Mouse (Mus musculus) kidney, postnatal 0 days (tissue): Measurements from ENCODE around the gene Edem3. TPM values are rescaled to one million over a fixed set of nuclear protein-coding genes. Genes with fewer than 3 reads are reported as not detected.
"Not testable (repeated sequence)": the region's sequence is repeated elsewhere in the genome, so short reads cannot be mapped to it uniquely, and the experiment has no call there.

Experiments
- ATAC-seq: fragments of 200-750 bp; cut with Nextera tagmentation; replicated peaks from 2 replicates; pipeline ENCODE4 v1.8.0; 2017; ENCODE audit warnings: low read depth, moderate number of reproducible peaks, moderate TSS enrichment, moderate library complexity; ENCODE audit not compliant: low FRiP score
- DNase-seq: peaks from one replicate; pipeline ENCODE4 v3.0.0-alpha.2; 2016; ENCODE audit warnings: low spot score
- H3K27ac ChIP-seq: fragments of 300-500 bp; sonication (generic); 2 replicates; pipeline ENCODE4 v1.5.1; 2014; ENCODE audit warnings: mild to moderate bottlenecking
- H3K27me3 ChIP-seq: fragments of 300-500 bp; sonication (generic); 2 replicates; pipeline ENCODE4 v1.6.1; 2014; ENCODE audit warnings: low read length, mixed read lengths; ENCODE audit not compliant: insufficient read depth
- H3K36me3 ChIP-seq: fragments of 300-500 bp; sonication (generic); 2 replicates; pipeline ENCODE4 v1.6.1; 2014; ENCODE audit warnings: low read length, mixed read lengths; ENCODE audit not compliant: insufficient read depth
- H3K4me1 ChIP-seq: fragments of 300-500 bp; sonication (generic); replicated peaks from 2 replicates; pipeline ENCODE4 v1.6.1; 2014; ENCODE audit warnings: antibody characterized with exemption, low read length, mixed read lengths; ENCODE audit not compliant: insufficient read depth
- H3K4me2 ChIP-seq: fragments of 300-500 bp; sonication (generic); 2 replicates; pipeline ENCODE4 v1.6.1; 2014; ENCODE audit warnings: mild to moderate bottlenecking, low read length, moderate library complexity, mixed read lengths
- H3K4me3 ChIP-seq: fragments of 300-500 bp; sonication (generic); replicated peaks from 2 replicates; pipeline ENCODE4 v1.5.1; 2014; ENCODE audit warnings: low read depth, low read length
- H3K9ac ChIP-seq: fragments of 300-500 bp; sonication (generic); 2 replicates; pipeline ENCODE4 v1.6.1; 2014; ENCODE audit warnings: low read depth, low read length
- H3K9me3 ChIP-seq: fragments of 300-500 bp; sonication (generic); replicated peaks from 2 replicates; pipeline ENCODE4 v1.6.1; 2016; ENCODE audit warnings: low read length, inconsistent platforms, mixed read lengths
- CTCF ChIP-seq: IDR thresholded peaks from 2 replicates; pipeline ENCODE4 v1.5.1; 2016; ENCODE audit warnings: antibody characterized with exemption, low read depth, mild to moderate bottlenecking, moderate library complexity
- WGBS: fragments of 180-500 bp; shearing (Covaris S2); extraction: QIAGEN DNeasy Blood & Tissue Kit; methylation state at CpG from one replicate; pipeline ENCODE4 v1.1.7; 2014; 5-methylcytosine and 5-hydroxymethylcytosine counted together
- polyA plus RNA-seq: library from polyadenylated mRNA; unstranded; fragments of >200 nt; fragmentation: Nextera tagmentation; extraction: Ambion mirVana; gene quantifications from 2 replicates; pipeline ENCODE4 v1.2.1, GENCODE M21; 2015

Gene Edem3
- polyA plus RNA-seq, 1 experiment from 2014 or later, result 11.7 TPM

DNA sequence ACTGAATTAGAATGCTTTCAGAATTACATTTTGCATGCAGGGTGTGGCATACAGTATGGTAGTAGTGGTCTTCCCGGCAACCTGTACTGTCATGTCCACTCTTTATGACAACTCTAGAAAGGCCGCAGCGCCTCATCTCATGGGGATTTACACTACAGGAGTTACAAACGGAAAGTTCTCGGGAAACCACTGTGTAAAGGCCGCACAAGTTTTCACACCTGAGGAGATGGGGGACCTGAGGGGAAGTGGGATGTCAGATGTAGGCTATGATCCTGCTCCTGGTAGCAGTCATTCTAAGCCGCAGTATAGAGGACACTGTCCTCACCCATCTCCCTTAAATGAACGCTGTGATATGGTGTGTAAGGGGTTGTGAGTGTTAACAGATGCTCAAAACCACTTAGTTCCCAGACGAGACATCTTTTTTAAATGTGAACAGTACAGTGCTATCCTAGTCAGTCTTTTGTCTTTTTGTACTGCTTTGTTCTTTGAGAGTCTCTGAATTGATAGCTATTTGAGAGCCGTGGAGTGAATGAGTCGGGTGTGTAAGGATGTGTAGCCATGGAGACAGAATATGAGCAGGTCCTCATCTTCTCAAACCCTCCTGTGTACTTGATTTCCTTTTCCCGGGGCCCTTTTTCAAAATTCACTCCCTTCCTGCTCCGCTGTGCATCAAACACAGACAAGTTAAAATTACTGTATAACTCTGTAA is 57.0 kb downstream of the Edem3 start:
- no peaks in the 10 kb centered on the region for H3K4me1 ChIP-seq
- H3K4me3 ChIP-seq, result no peak overlapping the region
- WGBS, result 92% methylated on average over 13 of the region's 13 CpGs
- H3K4me2 ChIP-seq, result no peak overlapping the region
- peaks cover 28% of the 10 kb centered on the region for H3K36me3 ChIP-seq
- no peaks in the 10 kb centered on the region for H3K27me3 ChIP-seq
- no peak for TF ChIP-seq CTCF
- DNase-seq, result no peak
- no peak overlapping the region for H3K27ac ChIP-seq
- H3K9me3 ChIP-seq, result no peaks in the 10 kb centered on the region
- H3K9ac ChIP-seq, result no peak overlapping the region
- ATAC-seq, result no peak

DNA sequence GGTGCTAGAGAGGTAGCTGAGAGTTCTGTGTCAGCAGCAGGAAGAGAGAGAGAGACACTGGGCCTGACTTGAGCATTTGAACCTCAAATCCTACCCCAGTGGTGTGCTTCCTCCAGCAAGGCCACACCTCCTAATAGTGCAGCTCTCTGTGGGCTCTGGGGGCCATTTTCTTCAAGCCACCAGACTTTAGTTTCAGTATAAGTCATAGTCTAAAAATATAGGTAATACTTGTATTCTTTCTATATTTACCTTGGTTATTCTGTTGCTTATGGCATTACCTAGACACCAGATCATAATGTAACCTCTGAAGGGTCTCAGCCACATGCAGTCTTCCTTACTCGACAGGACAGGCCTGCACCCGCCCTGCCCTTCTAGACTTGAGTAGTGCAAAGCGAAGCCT is 60.9 kb downstream of the Edem3 start:
- Histone ChIP-seq H3K36me3 (peaks cover 20% of the 10 kb centered on the region), H3K27ac (no peak overlapping the region), H3K9me3 (no peaks in the 10 kb centered on the region), H3K4me1 (no peaks in the 10 kb centered on the region), H3K27me3 (no peaks in the 10 kb centered on the region), H3K4me2 (no peak overlapping the region), H3K9ac (no peak overlapping the region), H3K4me3 (no peak overlapping the region)
- no peak for ATAC-seq
- no peak for TF ChIP-seq CTCF
- WGBS, result 94% methylated on average over 3 of the region's 3 CpGs
- DNase-seq, result no peak

DNA sequence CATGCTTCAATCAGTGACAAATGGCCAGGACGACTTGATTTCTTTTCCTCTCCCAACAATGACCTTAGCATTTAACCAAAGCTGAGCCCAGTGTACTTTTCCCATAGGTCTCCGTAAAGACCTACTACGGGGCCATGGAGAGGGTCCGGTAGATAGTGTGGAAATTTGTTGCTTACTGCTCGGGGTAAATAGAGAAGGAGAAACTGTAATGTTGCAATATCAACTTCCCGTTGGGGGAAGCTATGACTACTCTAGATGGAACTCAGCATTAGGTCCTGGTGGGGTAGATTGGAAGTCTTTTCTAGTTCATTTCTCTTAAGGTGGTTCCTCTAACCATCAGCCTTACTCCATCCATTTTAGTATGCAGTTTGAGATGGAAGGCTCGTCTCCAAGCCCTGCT is 64.0 kb downstream of the Edem3 start:
- ATAC-seq (no peak), DNase-seq (no peak)
- Histone ChIP-seq H3K4me3 (no peak overlapping the region), H3K36me3 (peaks cover 8% of the 10 kb centered on the region), H3K9me3 (no peaks in the 10 kb centered on the region), H3K4me1 (0 out of 2 replicates have a peak, but pooled peaks cover 3% of the 10 kb centered on the region), H3K27me3 (no peaks in the 10 kb centered on the region), H3K9ac (no peak overlapping the region), H3K4me2 (no peak overlapping the region), H3K27ac (no peak overlapping the region)
- WGBS, result 88% methylated on average over 7 of the region's 7 CpGs
- TF ChIP-seq CTCF, result no peak

DNA sequence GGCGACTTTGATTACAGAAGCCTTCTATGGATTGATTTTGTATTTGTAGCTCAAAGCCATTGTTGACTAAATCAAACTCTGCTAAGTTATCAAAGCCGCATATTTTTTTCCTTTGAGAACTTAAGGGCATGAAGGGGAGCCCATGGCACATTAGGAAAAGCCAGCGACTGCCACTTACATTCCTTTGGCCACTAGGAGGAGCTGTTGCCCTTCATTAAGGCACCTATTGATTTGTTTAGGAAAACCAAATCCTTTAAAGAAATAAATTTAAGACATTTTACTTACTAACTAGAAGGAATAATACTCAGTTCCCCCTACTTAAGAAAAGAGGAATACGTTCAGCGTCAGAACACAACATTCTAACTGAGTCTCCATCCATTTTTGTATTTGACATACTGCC is 65.3 kb downstream of the Edem3 start:
- peak; percentile 93 for DNase-seq
- no peaks in the 10 kb centered on the region for H3K9me3 ChIP-seq
- no peak overlapping the region for H3K4me2 ChIP-seq
- no peak overlapping the region for H3K4me3 ChIP-seq
- TF ChIP-seq CTCF, result peak; percentile 90
- peaks cover 8% of the 10 kb centered on the region for H3K36me3 ChIP-seq
- H3K27me3 ChIP-seq, result no peaks in the 10 kb centered on the region
- ATAC-seq, result no peak
- H3K4me1 ChIP-seq, result 0 out of 2 replicates have a peak, but pooled peaks cover 3% of the 10 kb centered on the region
- H3K27ac ChIP-seq, result no peak overlapping the region
- 27% methylated on average over 5 of the region's 5 CpGs for WGBS
- H3K9ac ChIP-seq, result no peak overlapping the region

DNA sequence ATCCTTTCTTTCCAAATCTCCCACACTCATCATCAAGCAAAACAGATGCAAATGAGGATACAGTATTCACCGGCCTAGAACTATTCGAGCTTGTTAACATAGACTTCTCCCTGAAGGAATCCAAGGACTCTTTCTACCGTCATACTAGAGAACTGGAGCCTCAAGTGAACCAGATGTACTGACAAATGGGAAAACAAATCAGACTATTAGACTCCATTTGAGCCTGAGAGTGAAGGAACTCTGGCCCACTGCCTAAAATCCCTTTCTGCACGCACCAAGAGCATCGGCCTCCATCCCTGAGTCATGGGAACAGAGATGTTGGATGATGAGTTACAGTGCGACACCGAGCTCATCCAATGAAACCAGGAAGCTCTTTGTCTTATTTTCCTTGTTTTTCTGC is 69.9 kb downstream of the Edem3 start:
- ATAC-seq, result no peak

DNA sequence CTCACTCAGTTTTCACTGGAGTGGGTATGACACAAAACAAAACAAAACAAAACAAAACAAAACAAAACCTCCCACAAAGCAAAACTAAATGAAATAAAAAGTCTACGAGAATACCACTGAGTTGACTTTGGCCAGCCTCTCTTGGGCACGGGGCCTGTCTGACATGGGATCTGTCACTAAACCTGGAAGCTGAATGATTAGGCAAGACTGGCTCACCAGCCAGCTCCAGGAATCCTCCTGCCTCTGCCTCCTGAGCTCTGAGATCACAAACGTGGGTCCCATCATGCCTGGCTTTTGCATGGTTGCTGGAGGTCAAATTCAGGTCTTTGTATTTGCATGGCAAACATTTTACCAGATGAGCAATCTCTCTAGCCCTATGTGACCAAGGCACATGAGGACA is 76.6 kb downstream of the Edem3 start:
- Histone ChIP-seq H3K9me3 (no peaks in the 10 kb centered on the region), H3K36me3 (no peaks in the 10 kb centered on the region), H3K9ac (no peak overlapping the region), H3K4me3 (no peak overlapping the region), H3K27ac (no peak overlapping the region), H3K4me1 (no peaks in the 10 kb centered on the region), H3K4me2 (no peak overlapping the region), H3K27me3 (no peaks in the 10 kb centered on the region)
- no peak for DNase-seq
- TF ChIP-seq CTCF, result no peak
- no peak for ATAC-seq
- 85% methylated on average over 3 of the region's 3 CpGs for WGBS

More for the DNA sequence above, 69.9 kb downstream of the Edem3 start:
- Histone ChIP-seq H3K36me3 (no peaks in the 10 kb centered on the region), H3K4me3 (no peak overlapping the region), H3K9me3 (no peaks in the 10 kb centered on the region), H3K9ac (no peak overlapping the region), H3K27ac (no peak overlapping the region), H3K4me2 (no peak overlapping the region), H3K4me1 (0 out of 2 replicates have a peak, but pooled peaks cover 3% of the 10 kb centered on the region), H3K27me3 (no peaks in the 10 kb centered on the region)
- no peak for TF ChIP-seq CTCF
- DNase-seq, result no peak
- 74% methylated on average over 7 of the region's 7 CpGs for WGBS

DNA sequence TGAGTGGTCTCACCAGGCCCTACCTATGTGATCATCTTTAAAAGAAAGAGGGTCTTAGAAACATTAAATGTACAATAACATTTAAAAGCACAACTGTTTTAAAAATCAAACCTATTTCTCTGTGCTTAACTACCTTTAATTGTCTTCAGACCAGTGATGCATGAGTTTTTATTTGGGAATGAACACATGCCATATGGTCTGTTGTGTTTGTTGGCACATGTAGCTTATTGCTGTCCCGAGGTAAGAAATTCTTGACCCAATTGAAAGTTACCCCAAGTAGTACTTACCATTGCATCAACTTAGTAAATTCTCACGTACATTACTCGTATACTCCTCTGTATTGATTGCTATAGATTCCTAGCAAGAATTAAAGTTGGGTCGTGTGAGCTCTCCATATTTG is 80.1 kb downstream of the Edem3 start:
- Histone ChIP-seq H3K27ac (no peak overlapping the region), H3K36me3 (no peaks in the 10 kb centered on the region), H3K9me3 (no peaks in the 10 kb centered on the region), H3K4me2 (no peak overlapping the region), H3K4me1 (no peaks in the 10 kb centered on the region), H3K4me3 (no peak overlapping the region), H3K27me3 (no peaks in the 10 kb centered on the region), H3K9ac (no peak overlapping the region)
- no peak for DNase-seq
- WGBS, result 86% methylated on average over 4 of the region's 4 CpGs
- no peak for TF ChIP-seq CTCF
- ATAC-seq, result no peak

DNA sequence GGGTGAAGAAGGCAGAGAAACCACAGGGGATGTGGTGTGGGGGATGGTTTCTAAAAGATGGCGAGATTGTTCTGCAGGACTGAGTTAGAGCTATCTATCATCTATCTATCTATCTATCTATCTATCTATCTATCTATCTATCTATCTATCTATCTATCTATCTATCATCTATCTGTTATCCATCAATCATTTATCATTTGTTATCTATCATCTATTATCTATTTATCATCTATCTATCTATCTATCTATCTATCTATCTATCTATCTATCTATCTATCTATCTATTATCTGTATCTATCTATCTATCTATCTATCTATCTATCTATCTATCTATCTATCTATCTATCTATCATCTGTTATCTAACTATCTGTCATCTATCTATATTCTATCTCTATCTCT is 85.2 kb downstream of the Edem3 start:
- WGBS, result 64% methylated on average over 1 of the region's 1 CpGs
- not testable (repeated sequence) for H3K27me3 ChIP-seq, DNase-seq, H3K4me1 ChIP-seq, H3K9ac ChIP-seq, ATAC-seq, H3K36me3 ChIP-seq, H3K9me3 ChIP-seq, H3K4me2 ChIP-seq, H3K4me3 ChIP-seq, H3K27ac ChIP-seq
